ENCODE assay signal across 8 mouse cellular contexts in genomic region chr12:25095538-25095937, GRCm38 (mm10). TPM values are rescaled to one million over a fixed set of nuclear protein-coding genes. Genes with fewer than 3 reads are reported as not detected.
DNase-seq lines count a peak whose midpoint lies in the region; ATAC-seq and TF ChIP-seq lines count a peak whose summit lies in the region.

No protein-coding gene starts in this region.

- TF ChIP-seq EP300 in heart, postnatal 0 days (IDR thresholded peaks at IDR 0.05; ENCODE audit: low read depth) = no peak

- peak overlapping the region; percentile 63 for H3K9ac ChIP-seq in heart, postnatal 0 days (replicated peaks; ENCODE audit: low read depth, low read length)
- peak overlapping the region; percentile 85 for H3K9ac ChIP-seq in hindbrain, embryonic 12.5 days

- ATAC-seq in heart, postnatal 0 days (ENCODE audit: insufficient read depth, low read depth) = no peak
- peak; percentile 3 for ATAC-seq in activated CD4-positive, CD25-positive, alpha-beta regulatory T cell, adult 4 months
- peak; percentile 2; the same call in 1 of the 2 replicates for ATAC-seq in hindbrain, embryonic 12.5 days (ENCODE audit: low FRiP score)

- peak overlapping the region; percentile 69 for H3K27ac ChIP-seq in heart, postnatal 0 days (ENCODE audit: low read depth)
- peak overlapping the region; percentile 81 for H3K27ac ChIP-seq in hindbrain, embryonic 12.5 days
- H3K27ac ChIP-seq in midbrain, embryonic 10.5 days (replicated peaks) = peak overlapping the region; percentile 97

- H3K4me1 ChIP-seq in heart, postnatal 0 days (ENCODE audit: control insufficient read depth, insufficient read depth) = peaks cover 27% of the 10 kb centered on the region
- peaks cover 40% of the 10 kb centered on the region for H3K4me1 ChIP-seq in hindbrain, embryonic 12.5 days
- peaks cover 59% of the 10 kb centered on the region for H3K4me1 ChIP-seq in midbrain, embryonic 10.5 days

- no peaks in the 10 kb centered on the region for H3K9me3 ChIP-seq in heart, postnatal 0 days (replicated peaks; ENCODE audit: control insufficient read depth, low read length)
- H3K9me3 ChIP-seq in hindbrain, embryonic 12.5 days (replicated peaks) = no peaks in the 10 kb centered on the region
- no peaks in the 10 kb centered on the region for H3K9me3 ChIP-seq in midbrain, embryonic 10.5 days (replicated peaks)

- DNase-seq in heart, postnatal 0 days (ENCODE audit: low spot score) = no peak
- DNase-seq in heart, adult 11 months = no peak
- DNase-seq in midbrain, embryonic 10.5 days (ENCODE audit: low spot score) = no peak
- DNase-seq in right cerebral cortex, postnatal 14 days = no peak
- no peak for DNase-seq in embryo, embryonic 9.5 days (ENCODE audit: extremely low spot score)
- DNase-seq in right cerebral cortex, postnatal 10 days (ENCODE audit: low spot score in 2 of 2) = no peak

- H3K4me3 ChIP-seq in heart, postnatal 0 days (ENCODE audit: low read depth, low read length) = peak overlapping the region; percentile 60
- peak overlapping the region; percentile 74 for H3K4me3 ChIP-seq in hindbrain, embryonic 12.5 days
- H3K4me3 ChIP-seq in midbrain, embryonic 10.5 days = peak overlapping the region; percentile 83

- under 1% methylated on average over 19 of the region's 19 CpGs for WGBS in heart, postnatal 0 days
- WGBS in hindbrain, embryonic 12.5 days = under 1% methylated on average over 19 of the region's 19 CpGs
- WGBS in midbrain, embryonic 10.5 days = under 1% methylated on average over 19 of the region's 19 CpGs

- H3K36me3 ChIP-seq in heart, postnatal 0 days (replicated peaks; ENCODE audit: control insufficient read depth, insufficient read depth, low read length) = no peaks in the 10 kb centered on the region
- H3K36me3 ChIP-seq in hindbrain, embryonic 12.5 days = no peaks in the 10 kb centered on the region
- peaks cover 9% of the 10 kb centered on the region; the same call in 1 of the 2 replicates for H3K36me3 ChIP-seq in midbrain, embryonic 10.5 days

- TF ChIP-seq CTCF in heart, postnatal 0 days (IDR thresholded peaks at IDR 0.05; ENCODE audit: low read depth) = no peak

- peak overlapping the region; percentile 76 for H3K4me2 ChIP-seq in heart, postnatal 0 days (ENCODE audit: low read depth, low read length)
- H3K4me2 ChIP-seq in hindbrain, embryonic 12.5 days (replicated peaks) = peak overlapping the region; percentile 97

- no peaks in the 10 kb centered on the region for H3K27me3 ChIP-seq in heart, postnatal 0 days (ENCODE audit: control insufficient read depth, insufficient read depth, low read length)
- H3K27me3 ChIP-seq in hindbrain, embryonic 12.5 days = 0 out of 2 replicates have a peak, but pooled peaks cover 3% of the 10 kb centered on the region
- H3K27me3 ChIP-seq in midbrain, embryonic 10.5 days (ENCODE audit: low read depth, poor library complexity, severe bottlenecking) = peaks cover 11% of the 10 kb centered on the region

RNA-seq across cellular contexts. Expression of gene Id2, which starts 1.4 kb away (rescaled TPM):
- 57.7 and 83.7 TPM in 2 replicates for total RNA-seq in heart, postnatal 0 days (2014; rRNA removed; ENCODE audit: low replicate concordance)
- polyA plus RNA-seq in heart, postnatal 0 days (2015; fragmentation: Nextera tagmentation; extraction: Ambion mirVana) = 131 and 136 TPM in 2 replicates
- 100 to 1,000 TPM; 302 to 334 TPM for polyA plus RNA-seq in activated CD4-positive, CD25-positive, alpha-beta regulatory T cell, adult 4 months (2017; shearing (Covaris generic))
- 321 and 332 TPM in 2 replicates for polyA plus RNA-seq in hindbrain, embryonic 12.5 days (2016; fragmentation: Nextera tagmentation; extraction: Ambion mirVana)
- polyA plus RNA-seq in midbrain, embryonic 10.5 days (2016; fragmentation: Nextera tagmentation; extraction: Ambion mirVana) = 303 and 332 TPM in 2 replicates
